Mouse (Mus musculus) testis, adult 10 weeks (tissue): ENCODE measurements around the gene Olfr572. TPM values are rescaled to one million over a fixed set of nuclear protein-coding genes. Genes with fewer than 3 reads are reported as not detected.

Source experiments
- polyA plus RNA-seq: library from polyadenylated mRNA; stranded (reverse); fragments of 350-450 nt; fragmentation: Illumina TruSeq; extraction: RNeasy Lipid Tissue Mini Kit (QIAGEN cat#74804); gene quantifications from one replicate; pipeline ENCODE4 v1.2.3, GENCODE M21; 2014; ENCODE audit warnings: low read depth, low replicate concordance

Olfr572 gene
- polyA plus RNA-seq: not detected

DNA sequence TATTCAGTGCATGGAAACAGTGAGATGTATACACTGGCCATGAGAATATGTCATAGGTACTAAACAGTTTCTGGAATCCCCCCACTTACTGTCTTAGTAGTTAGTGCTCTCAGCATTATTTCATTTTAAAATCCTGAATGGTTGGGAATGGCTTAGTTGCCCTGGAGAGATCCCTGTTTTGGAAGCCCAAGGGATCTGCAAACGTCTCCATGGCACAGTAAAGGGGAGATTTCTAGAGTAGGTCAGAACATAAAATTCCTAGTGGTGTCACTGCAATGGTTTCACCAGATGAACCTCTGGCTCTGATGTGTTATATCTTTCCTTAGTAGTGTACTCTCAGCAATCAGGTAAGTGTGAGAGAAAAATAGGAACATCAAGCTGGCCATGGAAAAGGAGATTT is at the start of gene Olfr572:
Olfr572 (plus strand) TSS at position 301 of the 400 bp plus-strand sequence.

DNA sequence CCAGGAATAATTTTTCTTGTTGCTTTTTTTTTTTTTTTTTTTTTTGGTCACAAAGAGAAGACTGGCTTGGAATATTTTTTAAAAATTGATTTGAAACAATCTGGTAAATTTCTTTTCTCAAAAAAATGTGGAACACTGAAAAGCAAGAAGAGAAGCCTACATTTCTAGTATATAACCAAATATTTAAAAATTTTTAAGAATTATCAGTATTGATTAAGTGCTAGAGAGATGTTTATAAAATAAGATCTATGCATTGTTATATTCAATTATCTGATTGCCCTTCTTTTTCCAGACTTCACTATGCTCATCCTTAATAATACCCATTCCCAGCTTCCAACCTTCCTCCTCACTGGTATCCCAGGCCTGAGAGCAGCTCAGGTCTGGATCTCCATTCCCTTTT is 47.4 kb upstream of the Olfr572 start, which contains the start of gene Olfr568:
Olfr568 (plus strand) TSS at position 301 of the 400 bp plus-strand sequence.

DNA sequence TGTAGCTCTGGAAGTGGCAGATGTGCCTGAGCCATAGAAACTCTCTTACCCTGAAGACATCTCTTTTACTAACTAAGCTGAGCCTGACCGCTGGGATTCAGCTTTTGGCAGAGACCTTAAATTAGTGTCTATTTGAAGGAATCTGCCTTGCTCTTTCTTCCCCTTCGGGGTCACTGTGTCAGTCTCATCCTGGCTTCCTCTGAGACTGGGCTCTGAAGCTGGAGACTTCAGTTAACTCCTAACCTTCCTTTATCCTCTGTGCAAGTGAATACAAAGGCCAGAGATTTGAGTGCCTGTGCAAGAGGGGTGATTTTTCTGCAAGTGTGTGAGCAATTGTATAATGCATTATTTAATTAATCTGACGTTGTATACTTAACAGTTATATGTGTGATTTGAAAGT is 33.4 kb upstream of the Olfr572 start, which contains the start of gene Olfr569:
Olfr569 (minus strand) TSS at position 101 of the 400 bp plus-strand sequence.

GRCm38 (mm10) chr7:102917032-102917875 is 7.0 kb upstream of the Olfr572 start, which contains the start of gene Olfr571:
TSS of gene Olfr571 (minus strand) at chr7:102917536.

DNA sequence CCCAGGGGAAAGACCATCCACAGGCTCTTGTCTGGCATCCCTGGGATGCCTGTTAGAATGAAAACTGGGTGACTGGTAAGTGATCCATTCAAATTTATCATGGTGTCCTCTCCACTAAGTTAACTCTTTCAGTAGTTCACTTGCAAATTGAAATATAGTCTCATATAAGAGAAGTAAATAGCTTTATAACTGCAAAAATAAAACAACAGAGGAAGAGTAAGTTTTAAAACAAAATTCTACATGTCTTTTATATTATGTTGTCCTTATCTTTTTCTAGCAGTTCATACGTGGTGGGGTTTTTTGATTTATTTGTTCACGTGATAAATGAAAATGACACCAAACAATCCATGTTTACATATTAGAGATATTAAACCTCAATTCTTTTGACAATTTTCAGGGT is 18.3 kb downstream of the Olfr572 start, which contains the start of gene Olfr573-ps1:
Olfr573-ps1 (minus strand) TSS at position 101 of the 400 bp plus-strand sequence.

GRCm38 (mm10) chr7:102948167-102948566 is 24.0 kb downstream of the Olfr572 start, which contains the start of gene Olfr574:
TSS of gene Olfr574 (plus strand) at chr7:102948467.

DNA sequence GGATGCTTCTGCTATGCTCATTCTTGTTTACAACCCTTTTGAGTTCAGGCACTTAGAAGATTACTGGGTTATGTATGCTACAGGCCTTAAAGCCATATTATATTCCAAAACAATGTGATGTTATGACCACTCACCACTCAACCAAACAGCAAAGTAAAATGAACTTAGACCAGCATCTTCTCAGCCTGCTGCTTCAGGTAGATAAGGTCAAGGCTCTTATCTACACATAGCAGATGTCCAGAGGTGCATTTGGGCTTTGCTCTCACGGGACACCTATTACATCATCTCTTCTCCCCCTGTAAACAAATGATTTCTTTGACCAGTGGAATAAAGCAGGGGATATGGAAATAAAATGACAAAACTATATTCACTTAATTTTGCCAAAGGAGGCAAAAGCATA is 34.4 kb downstream of the Olfr572 start, which contains the start of gene Olfr575:
Olfr575 (minus strand) TSS at position 183 of the 400 bp plus-strand sequence.

GRCm38 (mm10) chr7:102962360-102962759 is 38.2 kb downstream of the Olfr572 start, which contains the start of gene Olfr576:
TSS of gene Olfr576 (plus strand) at chr7:102962660.

GRCm38 (mm10) chr7:102975843-102976242 is 51.6 kb downstream of the Olfr572 start, which contains the start of gene Olfr577:
TSS of gene Olfr577 (minus strand) at chr7:102975943.

Other genes starting within 250 kb of the Olfr572 start
- 5.6 TPM for gene Trim68, start 237.1 kb upstream of the Olfr572 start, polyA plus RNA-seq
- not detected for gene Olfr557, start 228.5 kb upstream of the Olfr572 start, polyA plus RNA-seq
- 0.48 TPM for gene Olfr558, start 222.2 kb upstream of the Olfr572 start, polyA plus RNA-seq
- gene Olfr33, start 205.3 kb upstream of the Olfr572 start, polyA plus RNA-seq: 0.08 TPM
- gene Olfr559, start 196.9 kb upstream of the Olfr572 start, polyA plus RNA-seq: not detected
- not detected for gene Olfr560, start 165.0 kb upstream of the Olfr572 start, polyA plus RNA-seq
- 0.34 TPM for gene Olfr78, start 164.9 kb upstream of the Olfr572 start, polyA plus RNA-seq
- gene Olfr561, start 153.2 kb upstream of the Olfr572 start, polyA plus RNA-seq: not detected
- not detected for gene Olfr564, start 120.9 kb upstream of the Olfr572 start, polyA plus RNA-seq
- not detected for gene Olfr566, start 65.6 kb upstream of the Olfr572 start, polyA plus RNA-seq
- 0.24 TPM for gene Olfr568, start 47.3 kb upstream of the Olfr572 start, polyA plus RNA-seq
- gene Olfr569, start 33.5 kb upstream of the Olfr572 start, polyA plus RNA-seq: not detected
- gene Olfr570, start 29.8 kb upstream of the Olfr572 start, polyA plus RNA-seq: not detected
- gene Olfr571, start 6.9 kb upstream of the Olfr572 start, polyA plus RNA-seq: not detected
- gene Olfr573-ps1, start 18.2 kb downstream of the Olfr572 start, polyA plus RNA-seq: not detected
- gene Olfr574, start 24.1 kb downstream of the Olfr572 start, polyA plus RNA-seq: not detected
- gene Olfr575, start 34.4 kb downstream of the Olfr572 start, polyA plus RNA-seq: not detected
- gene Olfr576, start 38.3 kb downstream of the Olfr572 start, polyA plus RNA-seq: not detected
- not detected for gene Olfr577, start 51.5 kb downstream of the Olfr572 start, polyA plus RNA-seq
- not detected for gene Olfr578, start 64.9 kb downstream of the Olfr572 start, polyA plus RNA-seq
- not detected for gene Olfr582, start 113.6 kb downstream of the Olfr572 start, polyA plus RNA-seq
- not detected for gene Olfr583, start 126.9 kb downstream of the Olfr572 start, polyA plus RNA-seq
- gene Olfr584, start 157.5 kb downstream of the Olfr572 start, polyA plus RNA-seq: not detected
- not detected for gene Olfr585, start 173.3 kb downstream of the Olfr572 start, polyA plus RNA-seq
- gene Olfr586, start 201.2 kb downstream of the Olfr572 start, polyA plus RNA-seq: not detected
- gene Olfr588-ps1, start 216.5 kb downstream of the Olfr572 start, polyA plus RNA-seq: not detected
- gene Olfr589, start 231.9 kb downstream of the Olfr572 start, polyA plus RNA-seq: not detected